Mouse (Mus musculus): ENCODE measurements around the gene Srp68.
"Not testable (repeated sequence)": the region's sequence is repeated elsewhere in the genome, so short reads cannot be mapped to it uniquely, and the experiment has no call there.

DNA sequence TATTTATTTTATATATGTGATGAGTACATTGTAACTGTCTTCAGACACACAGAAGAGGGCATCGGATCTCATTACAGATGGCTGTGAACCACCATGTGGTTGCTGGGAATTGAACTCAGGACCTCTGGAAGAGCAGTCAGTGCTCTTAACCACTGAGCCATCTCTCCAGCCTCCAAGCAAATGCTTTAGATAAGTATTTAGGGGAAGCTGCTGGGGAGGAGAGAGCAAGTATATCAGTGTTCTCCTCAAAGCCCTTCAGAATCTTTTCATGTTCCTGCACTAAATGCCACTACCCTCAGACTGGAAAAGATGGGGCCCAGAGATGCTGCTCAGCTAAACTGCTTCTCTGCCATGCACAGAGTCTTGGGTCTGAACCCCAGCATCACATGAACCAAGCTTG lies 3.2 kb upstream of the Srp68 start:
- TF ChIP-seq TAL1, GATA1 (IDR thresholded peaks at IDR 0.05; ENCODE audit: low read length): not testable (repeated sequence)

Data from erythroblast, embryonic 14.5 days (primary cell).